Mouse (Mus musculus) layer of hippocampus, postnatal 10 days (tissue): Measurements from ENCODE around the gene Wipi2. TPM values are rescaled to one million over a fixed set of nuclear protein-coding genes. Genes with fewer than 3 reads are reported as not detected.

Experiments used
- total RNA-seq, 2 experiments: library from RNA; stranded (reverse); gene quantifications; 2 replicates each; pipeline ENCODE4 v1.2.3; 2021

The Wipi2 gene
- total RNA-seq, 2 experiments from 2014 or later, result 71.1 to 74.5 TPM

Other genes with a start within 250 kb of the Wipi2 start
- gene Foxk1, start 226.2 kb upstream of the Wipi2 start, total RNA-seq, result 10 to 100 TPM; 33.9 to 37.9 TPM
- 10 to 100 TPM; 19.7 to 20.8 TPM for gene Ap5z1, start 163.8 kb upstream of the Wipi2 start, total RNA-seq
- gene Papolb, start 97.6 kb upstream of the Wipi2 start, total RNA-seq, result under 1 TPM; 0.67 to 0.85 TPM
- gene Radil, start 76.6 kb upstream of the Wipi2 start, total RNA-seq, result 10 to 100 TPM; 13.9 to 15.7 TPM
- gene Mmd2, start 18.9 kb upstream of the Wipi2 start, total RNA-seq, result 100 to 1,000 TPM; 164 to 175 TPM
- gene Slc29a4, start 64.8 kb downstream of the Wipi2 start, total RNA-seq, result 10 to 100 TPM; 84.1 to 93.2 TPM
- gene Tnrc18, start 190.0 kb downstream of the Wipi2 start, total RNA-seq, result 100 to 1,000 TPM; 197 to 220 TPM